Mouse (Mus musculus): ENCODE measurements around the gene Gmpr. TPM values are rescaled to one million over a fixed set of nuclear protein-coding genes. Genes with fewer than 3 reads are reported as not detected.
A peak's percentile ranks its signal among the peaks of the same experiment; 100 is the strongest.

Gene Gmpr
- polyA plus RNA-seq, 1 experiment from 2014 or later = 165 TPM

- Histone ChIP-seq H3K36me3 (no peaks in the 10 kb centered on the region), H3K27me3 (replicated peaks) (no peaks in the 10 kb centered on the region), H3K9me3 (replicated peaks) (0 out of 2 replicates have a peak, but pooled peaks cover 6% of the 10 kb centered on the region), H3K4me2 (no peak overlapping the region), H3K4me3 (no peak overlapping the region), H3K4me1 (replicated peaks) (peaks cover 8% of the 10 kb centered on the region), H3K27ac (ENCODE audit: poor library complexity, severe bottlenecking) (no peak overlapping the region), H3K9ac (no peak overlapping the region)
- no peak for ATAC-seq (ENCODE audit: insufficient number of reproducible peaks, low FRiP score)
- WGBS = 81% methylated on average over 5 of the region's 5 CpGs
These were observed 4.5 kb upstream of the Gmpr start for GRCm38 (mm10) chr13:45502791-45503190.

- H3K27me3 ChIP-seq (replicated peaks) = no peaks in the 10 kb centered on the region
- H3K27ac ChIP-seq (ENCODE audit: poor library complexity, severe bottlenecking) = no peak overlapping the region
- H3K4me2 ChIP-seq = no peak overlapping the region
- 88% methylated on average over 3 of the region's 3 CpGs for WGBS
- peaks cover 18% of the 10 kb centered on the region for H3K4me1 ChIP-seq (replicated peaks)
- ATAC-seq (ENCODE audit: insufficient number of reproducible peaks, low FRiP score) = no peak
- no peaks in the 10 kb centered on the region for H3K36me3 ChIP-seq
- H3K9ac ChIP-seq = no peak overlapping the region
- 0 out of 2 replicates have a peak, but pooled peaks cover 1% of the 10 kb centered on the region for H3K9me3 ChIP-seq (replicated peaks)
- no peak overlapping the region for H3K4me3 ChIP-seq
These were observed 1.7 kb upstream of the Gmpr start for GRCm38 (mm10) chr13:45505546-45505945.

GRCm38 (mm10) chr13:45508495-45508894 lies 1.3 kb downstream of the Gmpr start:
- Histone ChIP-seq H3K9me3 (replicated peaks) (no peaks in the 10 kb centered on the region), H3K4me2 (peak overlapping the region; percentile 94), H3K9ac (peak overlapping the region; percentile 91), H3K4me3 (peak overlapping the region; percentile 80), H3K4me1 (replicated peaks) (peaks cover 47% of the 10 kb centered on the region), H3K36me3 (no peaks in the 10 kb centered on the region), H3K27ac (ENCODE audit: poor library complexity, severe bottlenecking) (peak overlapping the region; percentile 96), H3K27me3 (replicated peaks) (no peaks in the 10 kb centered on the region)
- peak; percentile 44; the same call in 1 of the 2 replicates for ATAC-seq (ENCODE audit: insufficient number of reproducible peaks, low FRiP score)
- WGBS = under 1% methylated on average over 8 of the region's 8 CpGs

- WGBS = 65% methylated on average over 6 of the region's 6 CpGs
- Histone ChIP-seq H3K4me3 (peak overlapping the region; percentile 15; the same call in 1 of the 2 replicates), H3K4me1 (replicated peaks) (peaks cover 56% of the 10 kb centered on the region), H3K27me3 (replicated peaks) (no peaks in the 10 kb centered on the region), H3K36me3 (no peaks in the 10 kb centered on the region), H3K27ac (ENCODE audit: poor library complexity, severe bottlenecking) (no peak overlapping the region), H3K4me2 (peak overlapping the region; percentile 94), H3K9ac (peak overlapping the region; percentile 8; the same call in 1 of the 2 replicates), H3K9me3 (replicated peaks) (no peaks in the 10 kb centered on the region)
- no peak for ATAC-seq (ENCODE audit: insufficient number of reproducible peaks, low FRiP score)
These were observed 2.1 kb downstream of the Gmpr start for GRCm38 (mm10) chr13:45509366-45509765.

GRCm38 (mm10) chr13:45511706-45512435 lies 4.6 kb downstream of the Gmpr start:
- no peak overlapping the region for H3K9ac ChIP-seq
- peaks cover 5% of the 10 kb centered on the region; the same call in 1 of the 2 replicates for H3K36me3 ChIP-seq
- no peaks in the 10 kb centered on the region for H3K27me3 ChIP-seq (replicated peaks)
- no peaks in the 10 kb centered on the region for H3K9me3 ChIP-seq (replicated peaks)
- H3K4me1 ChIP-seq (replicated peaks) = peaks cover 79% of the 10 kb centered on the region
- WGBS = 60% methylated on average over 6 of the region's 6 CpGs
- peak overlapping the region; percentile 38 for H3K4me2 ChIP-seq
- H3K27ac ChIP-seq (ENCODE audit: poor library complexity, severe bottlenecking) = peak overlapping the region; percentile 63
- no peak overlapping the region for H3K4me3 ChIP-seq
- no peak for ATAC-seq (ENCODE audit: insufficient number of reproducible peaks, low FRiP score)

- Histone ChIP-seq H3K4me1 (replicated peaks) (peaks cover 86% of the 10 kb centered on the region), H3K9ac (no peak overlapping the region), H3K36me3 (peaks cover 10% of the 10 kb centered on the region; the same call in 1 of the 2 replicates), H3K27me3 (replicated peaks) (no peaks in the 10 kb centered on the region), H3K27ac (ENCODE audit: poor library complexity, severe bottlenecking) (peak overlapping the region; percentile 63), H3K4me3 (no peak overlapping the region), H3K9me3 (replicated peaks) (no peaks in the 10 kb centered on the region), H3K4me2 (peak overlapping the region; percentile 38)
- 65% methylated on average over 8 of the region's 8 CpGs for WGBS
- no peak for ATAC-seq (ENCODE audit: insufficient number of reproducible peaks, low FRiP score)
These were observed 5.3 kb downstream of the Gmpr start for GRCm38 (mm10) chr13:45512531-45512930.

GRCm38 (mm10) chr13:45513009-45513984 lies 6.1 kb downstream of the Gmpr start:
- 52% methylated on average over 12 of the region's 12 CpGs for WGBS
- H3K4me3 ChIP-seq = no peak overlapping the region
- 0 out of 2 replicates have a peak overlapping the region, but pooled peaks have one; percentile 38 for H3K4me2 ChIP-seq
- no peak for ATAC-seq (ENCODE audit: insufficient number of reproducible peaks, low FRiP score)
- no peak overlapping the region for H3K9ac ChIP-seq
- peaks cover 86% of the 10 kb centered on the region for H3K4me1 ChIP-seq (replicated peaks)
- H3K9me3 ChIP-seq (replicated peaks) = no peaks in the 10 kb centered on the region
- peak overlapping the region; percentile 63 for H3K27ac ChIP-seq (ENCODE audit: poor library complexity, severe bottlenecking)
- no peaks in the 10 kb centered on the region for H3K27me3 ChIP-seq (replicated peaks)
- H3K36me3 ChIP-seq = peaks cover 18% of the 10 kb centered on the region

GRCm38 (mm10) chr13:45514115-45514514 lies 6.9 kb downstream of the Gmpr start:
- Histone ChIP-seq H3K9ac (no peak overlapping the region), H3K36me3 (peaks cover 26% of the 10 kb centered on the region), H3K4me3 (no peak overlapping the region), H3K4me1 (replicated peaks) (peaks cover 82% of the 10 kb centered on the region), H3K4me2 (no peak overlapping the region), H3K27me3 (replicated peaks) (no peaks in the 10 kb centered on the region), H3K9me3 (replicated peaks) (no peaks in the 10 kb centered on the region), H3K27ac (ENCODE audit: poor library complexity, severe bottlenecking) (peak overlapping the region; percentile 2; the same call in 1 of the 2 replicates)
- WGBS = 86% methylated on average over 5 of the region's 5 CpGs
- no peak for ATAC-seq (ENCODE audit: insufficient number of reproducible peaks, low FRiP score)

GRCm38 (mm10) chr13:45514832-45515422 lies 7.7 kb downstream of the Gmpr start:
- peak overlapping the region; percentile 17; the same call in 1 of the 2 replicates for H3K9ac ChIP-seq

GRCm38 (mm10) chr13:45516501-45517393 lies 9.5 kb downstream of the Gmpr start:
- WGBS = 12% methylated on average over 24 of the region's 24 CpGs
- H3K9me3 ChIP-seq (replicated peaks) = no peaks in the 10 kb centered on the region
- 0 out of 2 replicates have a peak, but pooled peaks have one; percentile 25 for ATAC-seq (ENCODE audit: insufficient number of reproducible peaks, low FRiP score)
- H3K27me3 ChIP-seq (replicated peaks) = no peaks in the 10 kb centered on the region
- peak overlapping the region; percentile 32; the same call in 1 of the 2 replicates for H3K9ac ChIP-seq
- peak overlapping the region; percentile 56 for H3K4me2 ChIP-seq
- H3K36me3 ChIP-seq = peaks cover 50% of the 10 kb centered on the region
- H3K27ac ChIP-seq (ENCODE audit: poor library complexity, severe bottlenecking) = peak overlapping the region; percentile 33
- H3K4me3 ChIP-seq = peak overlapping the region; percentile 20
- H3K4me1 ChIP-seq (replicated peaks) = peaks cover 57% of the 10 kb centered on the region

More at GRCm38 (mm10) chr13:45514832-45515422, 7.7 kb downstream of the Gmpr start:
- ATAC-seq (ENCODE audit: insufficient number of reproducible peaks, low FRiP score) = no peak
- H3K4me1 ChIP-seq (replicated peaks) = peaks cover 75% of the 10 kb centered on the region
- peaks cover 32% of the 10 kb centered on the region for H3K36me3 ChIP-seq
- no peak overlapping the region for H3K4me3 ChIP-seq
- no peaks in the 10 kb centered on the region for H3K27me3 ChIP-seq (replicated peaks)
- no peaks in the 10 kb centered on the region for H3K9me3 ChIP-seq (replicated peaks)
- no peak overlapping the region; the same call in 1 of the 2 replicates for H3K27ac ChIP-seq (ENCODE audit: poor library complexity, severe bottlenecking)
- WGBS = 44% methylated on average over 8 of the region's 8 CpGs
- H3K4me2 ChIP-seq = no peak overlapping the region; the same call in 1 of the 2 replicates

Data from heart, embryonic 12.5 days (tissue).